Mouse (Mus musculus): ENCODE results near the gene Ipo5. TPM values are rescaled to one million over a fixed set of nuclear protein-coding genes. Genes with fewer than 3 reads are reported as not detected.
A peak's percentile ranks its signal among the peaks of the same experiment; 100 is the strongest.

Gene Ipo5
- polyA plus RNA-seq, 1 experiment from 2014 or later = 21.2 TPM

- ATAC-seq = no peak
- no peak overlapping the region for H3K9ac ChIP-seq (ENCODE audit: low read depth, low read length)
- peaks cover 60% of the 10 kb centered on the region for H3K36me3 ChIP-seq (ENCODE audit: control insufficient read depth, insufficient read depth)
- no peaks in the 10 kb centered on the region for H3K9me3 ChIP-seq (ENCODE audit: control insufficient read depth)
- no peak for TF ChIP-seq CTCF (IDR thresholded peaks at IDR 0.05; ENCODE audit: low read depth)
- no peak overlapping the region for H3K4me3 ChIP-seq (ENCODE audit: low read depth, low read length)
- no peaks in the 10 kb centered on the region for H3K27me3 ChIP-seq (replicated peaks; ENCODE audit: control insufficient read depth, insufficient read depth, low read length)
- H3K4me1 ChIP-seq (replicated peaks; ENCODE audit: control insufficient read depth, insufficient read depth, low read length) = no peaks in the 10 kb centered on the region
- H3K27ac ChIP-seq (ENCODE audit: low read depth, low read length) = no peak overlapping the region
- WGBS = 77% methylated on average over 4 of the region's 4 CpGs
- no peak overlapping the region for H3K4me2 ChIP-seq (replicated peaks; ENCODE audit: low read depth)
Observed at GRCm38 (mm10) chr14:120931236-120931635, 20.2 kb downstream of the Ipo5 start.

- no peak for ATAC-seq
- Histone ChIP-seq H3K27ac (ENCODE audit: low read depth, low read length) (no peak overlapping the region), H3K27me3 (replicated peaks; ENCODE audit: control insufficient read depth, insufficient read depth, low read length) (no peaks in the 10 kb centered on the region), H3K9me3 (ENCODE audit: control insufficient read depth) (no peaks in the 10 kb centered on the region), H3K36me3 (ENCODE audit: control insufficient read depth, insufficient read depth) (peaks cover 65% of the 10 kb centered on the region), H3K4me1 (replicated peaks; ENCODE audit: control insufficient read depth, insufficient read depth, low read length) (no peaks in the 10 kb centered on the region), H3K4me2 (replicated peaks; ENCODE audit: low read depth) (no peak overlapping the region), H3K9ac (ENCODE audit: low read depth, low read length) (no peak overlapping the region), H3K4me3 (ENCODE audit: low read depth, low read length) (no peak overlapping the region)
- WGBS = 92% methylated on average over 8 of the region's 8 CpGs
- TF ChIP-seq CTCF (IDR thresholded peaks at IDR 0.05; ENCODE audit: low read depth) = no peak
Observed at GRCm38 (mm10) chr14:120933624-120934023, 22.6 kb downstream of the Ipo5 start.

GRCm38 (mm10) chr14:120937102-120937501 is 26.1 kb downstream of the Ipo5 start:
- no peak overlapping the region for H3K4me2 ChIP-seq (replicated peaks; ENCODE audit: low read depth)
- no peaks in the 10 kb centered on the region for H3K27me3 ChIP-seq (replicated peaks; ENCODE audit: control insufficient read depth, insufficient read depth, low read length)
- no peaks in the 10 kb centered on the region for H3K9me3 ChIP-seq (ENCODE audit: control insufficient read depth)
- H3K9ac ChIP-seq (ENCODE audit: low read depth, low read length) = no peak overlapping the region
- H3K4me3 ChIP-seq (ENCODE audit: low read depth, low read length) = no peak overlapping the region
- H3K27ac ChIP-seq (ENCODE audit: low read depth, low read length) = no peak overlapping the region; the same call in 1 of the 2 replicates
- ATAC-seq = no peak
- TF ChIP-seq CTCF (IDR thresholded peaks at IDR 0.05; ENCODE audit: low read depth) = no peak
- H3K36me3 ChIP-seq (ENCODE audit: control insufficient read depth, insufficient read depth) = peaks cover 76% of the 10 kb centered on the region
- no peaks in the 10 kb centered on the region for H3K4me1 ChIP-seq (replicated peaks; ENCODE audit: control insufficient read depth, insufficient read depth, low read length)
- WGBS = 38% methylated on average over 1 of the region's 1 CpGs

GRCm38 (mm10) chr14:120942803-120943202 is 31.8 kb downstream of the Ipo5 start:
- no peak overlapping the region for H3K4me2 ChIP-seq (replicated peaks; ENCODE audit: low read depth)
- no peaks in the 10 kb centered on the region for H3K27me3 ChIP-seq (replicated peaks; ENCODE audit: control insufficient read depth, insufficient read depth, low read length)
- no peak overlapping the region for H3K27ac ChIP-seq (ENCODE audit: low read depth, low read length)
- 51% methylated on average over 9 of the region's 9 CpGs for WGBS
- peaks cover 82% of the 10 kb centered on the region for H3K36me3 ChIP-seq (ENCODE audit: control insufficient read depth, insufficient read depth)
- no peak for ATAC-seq
- H3K9me3 ChIP-seq (ENCODE audit: control insufficient read depth) = no peaks in the 10 kb centered on the region
- H3K9ac ChIP-seq (ENCODE audit: low read depth, low read length) = no peak overlapping the region
- no peak for TF ChIP-seq CTCF (IDR thresholded peaks at IDR 0.05; ENCODE audit: low read depth)
- no peaks in the 10 kb centered on the region for H3K4me1 ChIP-seq (replicated peaks; ENCODE audit: control insufficient read depth, insufficient read depth, low read length)
- no peak overlapping the region for H3K4me3 ChIP-seq (ENCODE audit: low read depth, low read length)

- Histone ChIP-seq H3K4me2 (replicated peaks; ENCODE audit: low read depth) (no peak overlapping the region), H3K27me3 (replicated peaks; ENCODE audit: control insufficient read depth, insufficient read depth, low read length) (no peaks in the 10 kb centered on the region), H3K9ac (ENCODE audit: low read depth, low read length) (no peak overlapping the region), H3K36me3 (ENCODE audit: control insufficient read depth, insufficient read depth) (peaks cover 73% of the 10 kb centered on the region), H3K4me1 (replicated peaks; ENCODE audit: control insufficient read depth, insufficient read depth, low read length) (no peaks in the 10 kb centered on the region), H3K9me3 (ENCODE audit: control insufficient read depth) (no peaks in the 10 kb centered on the region), H3K27ac (ENCODE audit: low read depth, low read length) (no peak overlapping the region), H3K4me3 (ENCODE audit: low read depth, low read length) (no peak overlapping the region)
- no peak for TF ChIP-seq CTCF (IDR thresholded peaks at IDR 0.05; ENCODE audit: low read depth)
- WGBS = 57% methylated on average over 7 of the region's 7 CpGs
- ATAC-seq = no peak
Observed at GRCm38 (mm10) chr14:120945146-120945545, 34.1 kb downstream of the Ipo5 start.

GRCm38 (mm10) chr14:120947104-120947503 is 36.1 kb downstream of the Ipo5 start:
- no peak overlapping the region for H3K9ac ChIP-seq (ENCODE audit: low read depth, low read length)
- H3K9me3 ChIP-seq (ENCODE audit: control insufficient read depth) = no peaks in the 10 kb centered on the region
- H3K4me1 ChIP-seq (replicated peaks; ENCODE audit: control insufficient read depth, insufficient read depth, low read length) = no peaks in the 10 kb centered on the region
- H3K27me3 ChIP-seq (replicated peaks; ENCODE audit: control insufficient read depth, insufficient read depth, low read length) = no peaks in the 10 kb centered on the region
- ATAC-seq = no peak
- TF ChIP-seq CTCF (IDR thresholded peaks at IDR 0.05; ENCODE audit: low read depth) = no peak
- no peak overlapping the region for H3K27ac ChIP-seq (ENCODE audit: low read depth, low read length)
- H3K36me3 ChIP-seq (ENCODE audit: control insufficient read depth, insufficient read depth) = peaks cover 56% of the 10 kb centered on the region
- H3K4me3 ChIP-seq (ENCODE audit: low read depth, low read length) = no peak overlapping the region
- 66% methylated on average over 8 of the region's 8 CpGs for WGBS
- no peak overlapping the region for H3K4me2 ChIP-seq (replicated peaks; ENCODE audit: low read depth)

- Histone ChIP-seq H3K36me3 (ENCODE audit: control insufficient read depth, insufficient read depth) (peaks cover 38% of the 10 kb centered on the region), H3K9ac (ENCODE audit: low read depth, low read length) (no peak overlapping the region), H3K4me2 (replicated peaks; ENCODE audit: low read depth) (no peak overlapping the region), H3K9me3 (ENCODE audit: control insufficient read depth) (no peaks in the 10 kb centered on the region), H3K4me3 (ENCODE audit: low read depth, low read length) (no peak overlapping the region), H3K27me3 (replicated peaks; ENCODE audit: control insufficient read depth, insufficient read depth, low read length) (no peaks in the 10 kb centered on the region), H3K27ac (ENCODE audit: low read depth, low read length) (no peak overlapping the region), H3K4me1 (replicated peaks; ENCODE audit: control insufficient read depth, insufficient read depth, low read length) (no peaks in the 10 kb centered on the region)
- WGBS = 93% methylated on average over 5 of the region's 5 CpGs
- TF ChIP-seq CTCF (IDR thresholded peaks at IDR 0.05; ENCODE audit: low read depth) = peak; percentile 47
- no peak for ATAC-seq
Observed at GRCm38 (mm10) chr14:120949002-120949401, 38.0 kb downstream of the Ipo5 start.
